Mouse (Mus musculus): ENCODE results near the gene 1810010D01Rik.

The 1810010D01Rik gene

DNA sequence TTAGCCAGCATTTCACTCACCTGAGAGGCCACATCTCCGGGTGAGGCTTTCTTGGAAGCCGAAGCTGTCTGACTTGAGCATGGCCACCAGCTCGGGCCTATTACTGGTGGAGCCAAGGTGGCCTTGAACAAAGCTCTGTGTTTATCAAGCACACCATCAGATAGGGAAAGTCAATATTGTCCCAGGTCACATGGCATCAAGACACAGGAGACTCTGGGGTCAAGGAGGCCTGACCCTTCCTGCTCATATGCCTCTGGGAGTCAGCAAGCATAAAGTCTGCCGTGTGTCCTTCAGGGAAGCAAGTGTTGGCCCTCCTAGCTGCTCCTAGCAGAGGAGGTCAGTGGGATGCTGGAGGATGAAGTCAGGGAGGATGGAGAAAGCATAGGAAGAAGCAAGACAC is at the start of gene 1810010D01Rik:
TSS of gene 1810010D01Rik (minus strand) at position 114 of the 400 bp plus-strand sequence.
- no peak for DNase-seq (ENCODE audit: low read depth)

DNA sequence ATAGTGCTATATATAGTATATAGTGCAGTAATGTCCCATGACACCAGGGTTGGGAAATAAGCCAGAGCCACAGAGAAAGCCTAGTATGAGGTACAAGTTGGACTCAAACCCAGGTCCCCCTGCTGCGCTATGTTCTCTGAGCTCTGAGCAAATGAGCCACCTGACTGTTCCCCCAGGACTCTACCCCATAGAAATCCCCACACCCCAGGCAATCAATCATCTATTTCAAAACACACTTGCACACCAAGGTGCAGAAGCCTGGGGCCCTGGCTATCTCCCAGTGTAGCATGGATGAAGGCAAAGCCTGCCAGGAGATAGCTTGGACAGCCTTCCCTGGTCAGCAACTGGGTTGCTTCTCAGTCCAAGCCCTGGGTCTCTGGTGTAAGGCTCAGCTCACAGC is 48.2 kb upstream of the 1810010D01Rik start:
- DNase-seq (ENCODE audit: low read depth): no peak

DNA sequence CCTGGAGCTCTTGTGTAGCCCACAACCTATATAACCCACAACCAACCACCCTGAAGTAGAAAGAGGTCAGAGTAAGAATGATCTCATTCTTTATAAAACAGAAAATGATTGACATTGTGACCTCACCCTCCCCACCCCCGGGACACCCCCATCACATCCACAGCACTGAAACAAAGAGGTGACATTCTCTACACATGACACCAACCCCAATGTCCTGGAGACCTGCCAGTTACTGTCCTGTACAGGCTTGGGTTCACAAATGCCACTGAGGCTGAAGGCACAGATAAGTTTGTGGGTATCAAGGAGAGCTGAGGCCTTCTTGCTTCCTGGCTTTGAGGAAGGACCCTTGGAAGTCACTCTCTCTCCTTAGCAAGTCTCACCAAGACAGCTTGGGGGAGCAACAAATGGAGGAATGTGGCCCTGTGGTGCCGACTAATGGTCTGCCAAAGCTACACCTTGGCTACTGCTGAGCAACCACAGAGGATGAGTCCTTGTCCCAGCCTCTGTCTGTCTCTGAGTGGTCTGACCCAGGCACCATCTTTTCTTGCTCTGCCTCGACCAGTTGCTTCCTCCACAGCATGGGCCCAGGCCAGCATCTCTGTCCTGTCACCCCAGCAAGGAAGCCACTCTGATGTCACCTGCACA is 46.2 kb upstream of the 1810010D01Rik start:
- DNase-seq (ENCODE audit: low read depth): no peak

DNA sequence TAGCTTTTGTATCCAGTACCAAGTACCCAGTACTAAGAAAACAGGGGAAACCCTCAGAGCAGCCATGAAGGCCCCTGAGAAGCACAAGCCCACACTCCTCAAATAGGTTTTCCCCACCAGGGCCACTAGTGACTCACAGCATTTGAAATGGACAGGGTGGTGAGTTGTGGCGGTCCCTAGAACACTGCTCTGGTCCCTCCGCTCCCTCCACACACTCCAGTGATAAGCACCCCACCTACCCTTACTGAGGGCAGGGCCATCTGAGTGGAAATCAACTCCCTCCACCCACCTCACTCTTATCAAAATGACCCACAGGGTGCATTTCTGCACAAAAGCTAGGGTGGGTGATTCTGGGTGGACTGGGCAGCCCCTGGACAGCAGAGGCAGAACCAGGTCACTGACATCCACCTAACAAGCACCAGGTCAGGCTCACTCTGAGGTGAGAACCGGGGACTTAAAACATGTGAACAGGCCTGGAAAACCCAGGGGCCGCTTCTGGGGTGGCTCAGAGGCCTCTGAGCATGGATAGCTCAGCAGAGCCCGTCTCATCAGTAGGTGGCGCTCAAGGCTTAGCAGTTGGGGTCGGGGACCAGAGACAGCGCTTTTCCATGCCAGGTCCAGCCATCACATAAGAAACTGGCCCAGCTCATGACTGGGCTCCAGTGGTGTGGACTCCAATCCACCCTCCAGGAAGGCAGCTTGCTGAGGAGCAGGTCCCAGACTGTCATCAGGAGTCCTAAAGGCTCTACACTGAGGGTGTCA is 45.0 kb upstream of the 1810010D01Rik start:
- peak; percentile 67 for DNase-seq (ENCODE audit: low read depth)

DNA sequence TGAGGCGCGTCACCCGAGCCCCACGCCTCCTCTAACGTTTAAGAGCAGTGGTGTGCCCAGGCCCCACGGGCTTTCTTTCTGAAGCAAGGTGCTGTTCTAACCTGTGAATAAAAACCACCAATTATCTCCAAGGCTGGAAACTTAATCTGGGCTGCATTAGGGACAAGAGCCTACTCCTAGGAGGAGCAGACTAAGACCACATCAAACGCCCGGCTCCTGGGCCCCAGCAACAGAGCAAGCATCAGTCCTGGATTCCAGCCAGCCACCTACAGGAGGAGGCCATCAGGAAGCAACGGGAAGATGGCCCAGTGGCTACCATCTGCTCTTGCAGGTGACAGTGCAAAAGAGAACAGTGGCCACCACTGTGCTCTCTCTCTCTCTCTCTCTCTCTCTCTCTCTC is 42.3 kb upstream of the 1810010D01Rik start:
- DNase-seq (ENCODE audit: low read depth): no peak

DNA sequence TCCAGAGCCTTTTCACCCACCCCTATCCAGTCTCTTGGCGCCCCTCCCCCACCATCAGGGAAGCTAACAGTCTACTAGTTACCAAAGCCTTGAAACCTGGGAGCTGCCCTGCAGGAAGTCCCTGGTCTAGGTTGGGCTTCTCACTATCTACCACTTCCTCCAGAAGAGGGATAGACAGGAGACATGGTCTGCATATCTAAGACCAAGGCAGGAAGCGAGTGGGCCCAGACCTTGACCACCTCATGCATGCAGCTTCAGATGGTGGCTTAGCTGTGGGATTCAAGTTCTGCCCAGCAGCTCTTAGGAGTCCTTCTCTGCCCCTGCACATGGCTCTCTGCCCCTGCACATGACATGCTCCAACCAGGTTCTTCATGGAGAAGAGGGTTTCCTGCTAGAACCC is 41.0 kb upstream of the 1810010D01Rik start:
- DNase-seq (ENCODE audit: low read depth): no peak

DNA sequence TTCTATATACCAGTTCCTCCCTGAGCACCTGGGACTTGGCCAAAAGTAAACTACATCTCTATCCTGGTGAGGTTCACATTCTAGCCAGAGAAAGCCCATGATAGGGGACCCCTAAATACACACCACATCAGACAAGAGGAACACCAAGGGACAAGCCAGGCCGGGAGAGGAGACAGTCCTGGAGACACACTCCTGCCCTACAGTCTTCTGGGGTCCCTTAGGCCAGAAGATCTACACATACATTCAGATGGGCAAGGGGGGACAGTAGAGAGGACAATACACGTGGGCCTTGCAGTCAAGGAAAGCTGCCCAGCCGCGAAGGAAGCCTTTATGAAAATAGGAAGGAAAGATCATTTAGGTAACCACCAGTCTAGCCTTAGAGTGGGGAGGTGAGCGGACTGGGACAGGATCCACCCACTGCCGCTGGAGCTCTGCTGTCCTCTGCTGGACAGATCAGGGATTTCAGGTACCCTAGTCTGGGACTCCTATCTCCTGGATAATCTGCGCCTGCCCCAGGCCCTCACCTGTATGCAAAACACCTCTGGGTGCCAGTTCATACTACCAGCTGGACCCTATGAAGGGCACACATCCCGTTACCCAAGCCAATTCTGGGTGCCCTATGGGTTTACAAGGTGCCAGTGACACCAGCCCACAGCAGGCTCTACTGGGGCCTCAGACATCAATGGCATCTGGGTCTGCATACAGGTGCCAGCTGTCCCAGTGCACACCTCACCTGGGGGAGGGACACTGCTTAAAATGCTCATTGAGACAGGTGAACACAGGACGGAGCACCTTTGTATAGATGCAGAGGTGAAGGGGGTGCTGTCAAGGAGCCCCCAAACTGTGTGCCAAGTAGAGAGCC is 35.2 kb upstream of the 1810010D01Rik start:
- DNase-seq (ENCODE audit: low read depth): peak; percentile 67

DNA sequence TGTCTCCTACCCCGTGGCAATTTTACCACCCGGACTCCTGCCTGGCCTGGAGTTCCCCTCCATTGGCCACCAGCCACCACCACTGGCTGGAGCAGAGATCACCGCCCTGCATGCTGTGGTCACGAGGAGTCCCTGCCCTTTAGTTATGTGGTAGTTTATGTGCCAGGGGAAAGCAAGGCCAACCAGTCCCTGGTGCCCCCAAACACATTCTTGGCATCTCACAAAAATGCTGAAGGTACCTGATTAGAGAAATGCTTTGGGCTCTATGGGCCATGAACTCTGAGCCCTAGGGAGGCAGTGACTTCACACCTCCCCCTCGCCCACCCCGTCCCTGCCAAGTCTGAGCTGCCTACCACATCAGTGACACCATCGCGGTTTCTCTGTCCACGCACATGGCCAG is 34.1 kb upstream of the 1810010D01Rik start:
- no peak for DNase-seq (ENCODE audit: low read depth)

DNA sequence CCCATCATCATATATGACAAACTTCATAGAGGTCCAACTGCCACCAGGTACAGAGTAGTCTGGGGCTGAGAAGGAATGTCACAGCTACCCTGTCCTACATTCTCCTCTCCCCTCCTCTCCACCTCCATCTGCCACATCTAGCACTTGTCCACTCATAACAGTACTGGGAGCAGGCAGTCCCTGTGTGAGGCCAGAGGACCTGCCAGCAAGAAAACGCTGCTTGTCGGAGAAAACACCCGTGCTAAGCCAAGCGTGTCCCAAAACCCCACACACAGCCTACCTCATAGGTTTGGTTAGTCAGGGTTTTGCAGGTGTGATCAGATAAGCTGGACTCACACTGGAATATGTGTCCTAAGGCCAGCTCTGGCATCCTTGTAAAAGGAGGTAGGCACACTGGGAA is 33.0 kb upstream of the 1810010D01Rik start:
- no peak for DNase-seq (ENCODE audit: low read depth)

DNA sequence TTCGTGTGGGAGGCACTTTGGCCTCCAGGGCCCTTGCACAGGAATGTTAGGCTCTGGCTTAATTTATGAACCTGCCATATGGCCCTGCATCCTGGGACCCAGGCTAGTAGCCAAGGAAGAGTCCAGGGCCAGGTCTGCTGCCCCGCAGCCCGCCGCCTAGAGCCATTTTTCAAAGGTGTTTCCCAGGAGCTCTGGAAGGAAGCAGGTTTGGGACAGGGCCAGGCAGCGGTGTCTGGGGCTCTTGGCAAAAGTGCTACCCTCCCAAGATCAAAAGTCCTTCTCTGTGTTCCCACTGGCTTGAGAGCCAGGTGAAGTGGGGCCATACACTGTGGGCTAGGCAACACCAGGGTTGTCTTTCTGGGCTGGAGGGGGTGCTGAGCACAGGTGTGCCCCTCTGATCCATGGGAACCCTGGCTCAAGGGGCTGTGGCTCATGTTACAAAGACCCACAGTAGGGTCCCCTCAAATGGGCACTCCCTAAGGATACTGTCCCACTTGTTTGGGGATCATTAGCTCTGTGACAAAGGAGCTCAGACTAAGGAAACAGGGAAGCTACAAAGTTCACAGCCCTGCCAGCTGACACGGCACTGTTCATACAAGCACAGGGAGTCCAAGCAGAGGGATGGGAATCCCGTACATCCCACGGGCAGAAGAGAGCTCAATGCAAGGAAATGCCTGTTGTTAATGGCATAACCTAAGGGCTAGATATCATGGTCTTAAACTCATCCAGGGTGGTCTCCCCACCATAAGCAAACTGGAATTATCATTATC is 32.0 kb upstream of the 1810010D01Rik start:
- no peak for DNase-seq (ENCODE audit: low read depth)

DNA sequence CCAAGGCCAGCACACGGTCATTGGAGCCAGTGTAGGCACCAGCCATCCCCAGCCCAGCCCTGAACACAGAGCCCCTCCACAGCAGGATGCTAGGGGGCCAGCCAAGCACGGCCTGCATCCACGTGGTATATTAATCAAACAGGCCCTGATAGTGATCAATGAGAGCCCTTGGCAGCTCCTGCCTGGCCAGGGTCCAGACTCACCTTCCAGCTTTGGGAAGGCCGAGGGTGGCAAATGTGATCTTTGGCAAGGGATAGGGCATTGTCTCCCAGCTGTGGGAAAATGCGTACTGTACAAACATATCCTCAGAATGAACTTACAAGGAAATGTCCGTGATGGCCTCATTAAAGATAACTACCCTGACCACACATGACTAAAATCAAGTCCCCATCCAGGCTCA is 31.2 kb upstream of the 1810010D01Rik start:
- no peak for DNase-seq (ENCODE audit: low read depth)

DNA sequence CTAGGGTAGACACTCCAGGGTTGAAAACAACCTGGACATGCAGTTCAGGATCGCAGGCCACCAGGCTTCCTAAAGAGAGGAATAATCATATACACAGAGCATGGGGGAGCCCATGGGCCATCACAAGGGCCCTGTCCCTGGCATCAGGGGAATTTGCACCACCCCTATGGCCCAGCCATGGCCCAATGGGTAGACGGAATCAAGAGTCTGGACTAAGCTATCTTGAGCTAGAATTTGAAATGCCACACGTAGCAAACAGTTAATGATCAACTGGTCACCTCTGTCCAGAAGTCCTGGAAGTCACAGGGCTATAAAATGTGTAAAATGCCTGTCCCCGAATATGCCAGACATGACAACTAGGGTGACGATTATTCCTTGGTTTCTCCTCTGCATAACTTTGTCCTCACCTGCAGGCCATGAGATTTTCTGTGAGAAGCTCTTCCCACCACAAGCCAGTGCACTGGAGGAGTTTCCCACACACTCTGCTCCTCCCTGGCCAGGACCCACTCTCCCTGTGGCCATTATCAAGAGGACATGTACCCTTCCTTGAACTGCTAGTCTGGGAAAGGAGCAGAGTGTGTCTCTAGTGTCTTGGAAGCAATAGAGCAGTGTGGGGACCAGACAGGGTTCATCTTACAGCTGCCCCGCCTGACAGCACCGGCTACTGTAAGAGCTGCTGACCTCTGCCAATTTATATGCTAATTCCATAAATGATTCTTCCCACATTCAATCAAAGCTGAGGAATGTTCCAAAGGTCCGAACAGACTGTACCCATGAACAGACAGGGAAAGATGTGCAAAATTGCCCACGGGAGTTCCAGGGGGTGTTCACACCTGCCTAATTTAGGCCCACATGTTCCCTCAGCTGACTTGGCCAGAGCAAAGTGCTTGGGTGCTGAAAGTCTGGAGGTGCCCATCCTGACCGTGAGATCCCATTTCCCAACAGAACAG is 27.2 kb upstream of the 1810010D01Rik start:
- DNase-seq (ENCODE audit: low read depth): no peak

DNA sequence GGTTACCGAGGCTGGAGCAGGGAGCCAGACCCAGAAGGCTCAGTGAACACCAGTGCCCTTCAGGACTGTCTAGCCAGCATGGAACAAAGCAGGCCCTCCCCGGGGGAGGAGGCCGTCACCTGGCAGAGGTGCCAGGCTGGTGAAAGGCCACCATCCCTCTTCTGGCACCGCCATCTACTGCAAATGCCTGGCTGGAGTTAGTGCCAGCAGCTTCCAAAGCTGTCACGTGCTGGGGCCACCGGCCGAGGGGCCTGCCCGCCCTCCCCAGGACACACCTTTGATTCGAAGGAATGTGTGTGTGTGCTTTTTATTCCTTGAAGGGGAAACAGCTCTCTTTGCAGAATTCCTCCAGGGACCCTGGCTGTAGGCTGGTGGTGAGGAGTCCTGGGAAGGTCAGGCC is 23.7 kb upstream of the 1810010D01Rik start:
- DNase-seq (ENCODE audit: low read depth): no peak

DNA sequence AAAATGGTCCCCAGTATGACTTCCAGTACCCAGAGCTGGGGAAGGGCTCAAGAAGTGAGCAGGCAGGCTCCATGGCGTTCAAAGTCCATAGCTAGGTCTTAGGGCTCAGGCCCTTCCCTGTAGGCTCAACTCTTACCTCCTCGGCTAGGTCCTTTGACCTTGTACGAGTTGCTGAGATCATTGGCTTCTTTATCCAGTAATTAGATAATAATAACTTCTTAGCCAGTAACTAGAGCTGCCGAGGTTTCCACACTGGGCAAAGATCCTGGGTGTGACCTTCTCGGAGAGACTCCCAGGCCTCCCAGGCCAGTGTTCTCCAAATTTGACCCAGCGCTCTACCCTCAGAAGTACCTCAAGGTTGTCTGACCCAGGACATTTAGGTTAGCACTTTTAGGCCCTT is 18.7 kb upstream of the 1810010D01Rik start:
- DNase-seq (ENCODE audit: low read depth): no peak

DNA sequence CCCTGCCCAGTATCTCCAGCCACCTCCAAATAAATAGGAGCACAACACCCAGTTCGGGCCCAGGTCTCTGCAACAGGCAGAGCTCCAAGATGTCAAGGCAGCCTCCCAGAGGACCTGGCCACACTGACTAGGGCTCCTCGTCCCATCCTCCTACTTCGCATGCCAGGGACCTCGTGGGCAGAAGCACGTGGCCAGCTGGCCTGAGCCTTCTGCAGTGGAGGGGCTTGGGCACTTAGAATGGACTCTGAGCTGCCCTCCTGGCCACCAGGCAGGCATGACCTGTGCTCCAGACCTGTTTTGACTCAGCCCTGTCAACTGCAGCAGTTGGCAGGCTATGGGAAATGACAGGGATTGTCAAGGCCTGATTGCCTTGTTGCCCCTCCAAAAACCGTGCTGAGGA is 17.7 kb upstream of the 1810010D01Rik start:
- DNase-seq (ENCODE audit: low read depth): no peak

DNA sequence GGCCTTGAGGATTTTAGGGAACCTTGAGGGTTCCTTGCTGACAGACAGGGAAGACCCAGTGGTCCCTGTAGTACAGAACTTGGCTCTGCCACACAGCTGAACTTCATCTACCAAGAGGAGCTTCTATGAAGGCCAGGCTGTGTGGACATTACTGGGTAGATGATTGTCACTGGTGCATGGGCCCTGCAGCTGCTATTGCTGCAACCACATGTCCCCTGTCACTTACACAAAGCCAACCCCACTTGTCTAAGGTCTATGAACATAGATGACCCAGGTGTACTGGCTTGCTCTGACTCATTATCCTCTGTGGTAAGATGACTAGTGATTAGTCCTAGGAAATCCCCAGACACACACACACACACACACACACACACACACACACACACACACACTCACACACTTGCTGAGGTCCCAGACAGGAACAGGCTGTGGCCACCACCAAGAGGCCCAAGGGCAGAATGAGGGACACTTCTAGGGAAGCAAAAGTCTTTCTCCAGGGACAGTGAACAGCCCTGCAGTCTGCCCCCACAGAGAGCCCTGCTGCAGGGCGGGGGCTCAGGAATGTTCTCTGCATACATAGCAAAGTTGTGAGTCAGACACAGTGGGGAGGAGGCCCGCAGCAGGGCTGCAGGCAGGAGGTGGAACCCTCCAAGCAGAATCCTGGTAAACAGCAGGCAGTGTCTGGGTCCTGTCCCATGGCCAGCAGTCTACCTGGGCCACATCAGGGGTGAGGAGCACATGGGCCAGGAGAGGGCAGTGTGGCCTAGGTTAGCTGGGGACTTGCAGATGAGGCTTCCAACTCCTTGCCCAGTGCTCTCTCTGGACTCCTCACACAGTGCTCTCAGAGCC is 14.1 kb upstream of the 1810010D01Rik start:
- peak; percentile 6 for DNase-seq (ENCODE audit: low read depth)

DNA sequence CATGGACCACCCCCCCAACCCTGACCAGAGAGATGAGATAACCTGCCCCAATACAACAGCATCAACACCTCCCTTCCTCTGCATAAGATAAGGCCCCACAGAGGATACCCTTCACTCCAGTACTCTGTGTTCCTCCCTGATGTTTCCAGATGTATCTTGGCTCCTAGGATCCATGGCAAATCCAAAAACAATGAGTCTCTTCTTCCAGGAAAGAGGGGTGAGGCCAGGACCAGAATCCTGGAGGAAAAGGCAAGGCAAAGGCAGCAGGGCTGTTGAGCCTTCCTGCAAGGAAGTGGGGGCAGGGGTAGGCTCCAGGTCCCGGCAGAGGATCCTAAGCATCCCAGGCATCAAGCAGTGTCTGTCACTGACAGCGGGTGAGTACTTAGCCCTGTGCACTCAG is 13.4 kb upstream of the 1810010D01Rik start:
- no peak for DNase-seq (ENCODE audit: low read depth)

DNA sequence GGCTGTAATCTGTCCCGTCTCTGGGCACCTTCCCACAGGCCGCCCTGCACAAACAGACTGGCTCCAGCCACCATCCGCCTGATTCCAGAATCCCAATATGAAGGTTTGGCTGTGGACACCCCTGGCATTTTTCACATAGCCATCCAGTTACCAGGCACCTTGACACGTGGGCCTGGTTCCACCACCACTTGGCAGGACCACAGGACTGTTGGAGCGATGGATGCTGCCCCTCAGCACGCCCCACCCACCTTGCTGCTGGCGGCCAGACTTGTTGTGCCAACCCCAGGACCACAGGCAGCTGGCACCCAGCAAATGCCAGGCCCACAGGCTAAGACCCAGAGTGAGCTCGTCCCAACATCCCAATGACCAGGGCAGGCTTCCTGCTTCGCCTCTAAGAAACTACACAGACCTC is 11.5 kb upstream of the 1810010D01Rik start:
- DNase-seq (ENCODE audit: low read depth): no peak

DNA sequence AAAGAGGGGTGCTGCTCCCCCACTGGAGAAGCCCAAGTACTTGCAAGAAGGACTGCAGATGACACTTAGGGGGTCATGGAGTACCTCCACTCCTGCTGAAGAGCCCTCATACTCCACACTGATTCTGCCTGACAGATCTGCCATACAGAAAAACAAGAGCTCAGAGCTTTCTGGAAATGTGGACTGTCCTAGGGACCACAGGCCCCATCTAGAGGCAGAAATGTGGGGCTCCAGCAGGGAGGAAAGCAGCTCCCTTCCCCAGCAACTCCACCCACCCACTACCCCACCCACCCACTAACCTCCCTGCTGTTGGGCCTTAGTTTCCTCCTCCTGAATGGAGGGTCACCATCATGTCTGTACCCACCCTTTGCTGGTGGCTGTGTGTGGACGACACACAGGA is 8.7 kb upstream of the 1810010D01Rik start:
- no peak for DNase-seq (ENCODE audit: low read depth)

DNA sequence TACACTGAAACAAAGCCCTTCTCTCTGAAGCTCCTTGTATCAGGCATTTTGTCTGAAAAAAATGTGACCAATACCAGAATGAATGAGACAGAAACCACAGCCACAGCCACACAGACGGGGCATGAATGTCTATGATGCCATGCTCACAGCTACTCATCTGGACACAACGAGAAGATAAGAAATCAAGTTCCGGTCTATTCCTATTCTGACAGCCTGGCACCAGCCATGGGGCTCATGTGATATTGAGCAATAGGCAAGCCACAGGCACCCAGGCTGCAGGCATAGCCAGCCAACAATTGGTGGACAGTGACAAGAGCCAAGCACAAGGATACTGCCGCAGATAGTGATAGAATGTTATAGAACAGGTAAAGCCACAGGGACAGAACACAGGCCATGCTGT is 7.6 kb upstream of the 1810010D01Rik start:
- DNase-seq (ENCODE audit: low read depth): no peak
